Mouse (Mus musculus): ENCODE results near the gene Psen2. TPM values are rescaled to one million over a fixed set of nuclear protein-coding genes. Genes with fewer than 3 reads are reported as not detected.

Gene Psen2
- polyA plus RNA-seq, 1 experiment = 93.6 TPM

DNA sequence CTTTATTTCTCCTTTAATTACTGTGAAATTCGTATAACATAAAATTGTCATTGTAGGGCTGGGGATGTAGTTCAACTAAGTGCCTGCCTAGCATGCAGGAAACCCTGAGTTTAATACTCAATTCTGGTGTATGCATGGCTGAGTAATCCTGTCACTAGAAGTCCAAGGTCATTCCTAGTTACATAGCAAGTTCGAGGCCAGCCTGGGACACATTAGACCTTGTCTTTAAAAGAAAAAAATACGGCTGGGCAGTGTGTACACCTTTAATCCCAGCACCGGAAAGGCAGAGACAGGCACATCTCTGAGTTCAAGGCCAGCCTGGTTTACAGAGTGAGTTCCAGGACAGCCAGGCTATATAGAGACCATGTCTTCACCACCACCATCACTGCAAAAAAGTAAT lies 6.4 kb downstream of the Psen2 start:
- H3K27ac ChIP-seq (ENCODE audit: insufficient read depth, low read length) = no peak overlapping the region
- no peaks in the 10 kb centered on the region for H3K27me3 ChIP-seq (ENCODE audit: control insufficient read depth, insufficient read depth, low read length)
- H3K4me1 ChIP-seq (ENCODE audit: control insufficient read depth, insufficient read depth, insufficient read length) = peaks cover 18% of the 10 kb centered on the region; the same call in 1 of the 2 replicates
- TF ChIP-seq POLR2A (IDR thresholded peaks at IDR 0.05; ENCODE audit: low read depth, low read length) = no peak
- no peak for TF ChIP-seq CTCF (IDR thresholded peaks at IDR 0.05; ENCODE audit: extremely low read depth, insufficient read depth, insufficient read length, insufficient replicate concordance)
- H3K4me3 ChIP-seq (ENCODE audit: extremely low read depth, insufficient read depth, insufficient read length) = no peak overlapping the region
- WGBS = 52% methylated on average over 4 of the region's 4 CpGs
- H3K36me3 ChIP-seq (ENCODE audit: control insufficient read depth, insufficient read depth, low read length) = no peaks in the 10 kb centered on the region
- no peak for DNase-seq (ENCODE audit: low read depth in 1 of 2, low spot score in 2 of 2)

DNA sequence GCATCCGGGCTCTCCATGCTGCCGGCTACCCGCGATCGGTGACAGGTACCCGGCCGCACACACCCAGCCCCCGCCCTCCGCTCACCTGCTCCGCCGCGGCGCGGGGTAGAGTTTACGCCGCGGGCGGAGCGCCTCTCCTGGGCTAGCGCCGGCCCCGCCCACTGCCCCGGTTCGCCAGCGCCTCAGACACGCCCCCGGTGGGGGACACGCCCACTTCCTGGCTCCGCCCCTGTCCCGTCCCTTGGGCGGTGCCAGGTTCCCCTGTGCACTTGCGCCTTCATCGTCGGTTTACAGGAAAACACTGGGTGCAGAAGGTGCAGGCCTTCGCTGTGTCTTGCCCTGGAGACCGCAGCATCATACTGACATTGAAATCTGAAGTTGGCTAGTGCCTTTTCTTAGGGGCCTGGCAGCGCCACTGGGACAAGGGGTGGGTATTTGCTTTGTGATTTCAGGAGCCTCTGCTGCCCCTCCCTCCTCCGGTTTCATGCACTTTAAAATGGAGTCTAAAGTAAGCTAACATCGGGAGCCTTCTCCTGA lies 7.0 kb downstream of the Psen2 start:
- 1% methylated on average over 38 of the region's 39 CpGs for WGBS
- no peaks in the 10 kb centered on the region for H3K36me3 ChIP-seq (ENCODE audit: control insufficient read depth, insufficient read depth, low read length)
- peak overlapping the region; percentile 91 for H3K27ac ChIP-seq (ENCODE audit: insufficient read depth, low read length)
- no peaks in the 10 kb centered on the region for H3K27me3 ChIP-seq (ENCODE audit: control insufficient read depth, insufficient read depth, low read length)
- H3K4me3 ChIP-seq (ENCODE audit: extremely low read depth, insufficient read depth, insufficient read length) = peak overlapping the region; percentile 75
- peaks cover 24% of the 10 kb centered on the region; the same call in 1 of the 2 replicates for H3K4me1 ChIP-seq (ENCODE audit: control insufficient read depth, insufficient read depth, insufficient read length)
- TF ChIP-seq CTCF (IDR thresholded peaks at IDR 0.05; ENCODE audit: extremely low read depth, insufficient read depth, insufficient read length, insufficient replicate concordance) (no peak), POLR2A (IDR thresholded peaks at IDR 0.05; ENCODE audit: low read depth, low read length) (peak; percentile 78)
- peak; percentile 91 to 99 for DNase-seq (ENCODE audit: low read depth in 1 of 2, low spot score in 2 of 2)

DNA sequence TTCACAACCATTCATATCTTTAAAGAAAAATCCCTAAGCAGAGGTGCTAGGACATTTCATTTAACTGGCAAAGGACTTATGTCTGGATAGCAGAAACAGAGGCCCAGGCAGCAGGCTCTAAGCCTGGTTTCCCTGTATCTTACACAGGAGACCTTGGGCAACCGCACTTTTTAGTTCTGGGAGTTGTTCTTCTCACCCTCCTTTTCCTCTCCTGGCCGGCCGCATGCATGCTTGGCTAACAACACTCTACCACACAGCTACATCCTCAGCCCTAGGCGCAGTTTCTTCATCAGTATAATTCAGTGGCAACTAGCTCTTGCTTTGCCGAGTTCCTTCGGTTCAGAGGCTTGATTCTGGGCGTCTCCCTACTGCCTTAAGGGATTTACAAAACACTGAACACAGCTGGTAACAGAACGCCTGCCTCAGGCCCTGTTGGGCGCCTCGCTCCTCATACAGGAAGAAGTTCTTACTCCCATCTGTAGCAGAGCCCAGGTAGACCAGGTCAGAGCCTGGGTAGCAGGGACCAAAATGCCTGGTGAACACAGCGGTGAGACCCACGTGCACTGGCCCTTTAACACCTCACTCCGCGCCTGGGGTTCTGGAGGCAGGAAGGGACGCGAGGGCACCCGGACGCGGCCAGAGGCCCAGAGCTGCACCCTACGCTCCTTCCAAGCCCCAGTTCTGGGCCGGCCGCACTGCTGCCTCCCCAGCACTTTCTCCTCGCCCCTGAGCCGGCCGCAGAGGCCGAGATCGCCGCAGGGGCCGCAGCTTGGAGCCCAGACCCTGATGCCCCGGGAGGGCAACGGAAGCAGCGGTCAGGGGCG lies 7.7 kb downstream of the Psen2 start:
- Histone ChIP-seq H3K27ac (ENCODE audit: insufficient read depth, low read length) (peak overlapping the region; percentile 91), H3K36me3 (ENCODE audit: control insufficient read depth, insufficient read depth, low read length) (no peaks in the 10 kb centered on the region), H3K27me3 (ENCODE audit: control insufficient read depth, insufficient read depth, low read length) (no peaks in the 10 kb centered on the region), H3K4me1 (ENCODE audit: control insufficient read depth, insufficient read depth, insufficient read length) (peaks cover 28% of the 10 kb centered on the region; the same call in 1 of the 2 replicates), H3K4me3 (ENCODE audit: extremely low read depth, insufficient read depth, insufficient read length) (peak overlapping the region; percentile 75)
- DNase-seq (ENCODE audit: low read depth in 1 of 2, low spot score in 2 of 2) = no peak
- WGBS = 2% methylated on average over 33 of the region's 33 CpGs
- no peak for TF ChIP-seq CTCF (IDR thresholded peaks at IDR 0.05; ENCODE audit: extremely low read depth, insufficient read depth, insufficient read length, insufficient replicate concordance)

DNA sequence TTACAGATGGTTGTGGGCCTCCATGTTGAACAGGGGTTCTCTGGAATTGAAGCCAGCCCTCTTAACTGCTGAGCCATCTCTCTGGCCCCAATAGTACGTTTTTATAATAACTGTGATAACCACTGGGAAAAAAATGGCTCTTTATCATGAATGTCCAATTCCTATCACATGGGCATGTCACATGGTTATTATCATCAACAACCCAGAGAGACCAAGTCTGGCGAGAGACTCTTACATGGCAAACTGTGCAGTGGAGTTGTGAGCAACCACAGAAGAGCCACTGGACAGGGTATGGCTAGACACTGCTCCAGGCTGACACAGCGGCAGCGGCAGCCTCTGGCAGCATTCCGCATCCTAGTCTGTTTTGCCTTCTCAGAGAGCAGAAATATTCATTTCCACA lies 8.9 kb downstream of the Psen2 start:
- H3K4me1 ChIP-seq (ENCODE audit: control insufficient read depth, insufficient read depth, insufficient read length) = peaks cover 40% of the 10 kb centered on the region

DNA sequence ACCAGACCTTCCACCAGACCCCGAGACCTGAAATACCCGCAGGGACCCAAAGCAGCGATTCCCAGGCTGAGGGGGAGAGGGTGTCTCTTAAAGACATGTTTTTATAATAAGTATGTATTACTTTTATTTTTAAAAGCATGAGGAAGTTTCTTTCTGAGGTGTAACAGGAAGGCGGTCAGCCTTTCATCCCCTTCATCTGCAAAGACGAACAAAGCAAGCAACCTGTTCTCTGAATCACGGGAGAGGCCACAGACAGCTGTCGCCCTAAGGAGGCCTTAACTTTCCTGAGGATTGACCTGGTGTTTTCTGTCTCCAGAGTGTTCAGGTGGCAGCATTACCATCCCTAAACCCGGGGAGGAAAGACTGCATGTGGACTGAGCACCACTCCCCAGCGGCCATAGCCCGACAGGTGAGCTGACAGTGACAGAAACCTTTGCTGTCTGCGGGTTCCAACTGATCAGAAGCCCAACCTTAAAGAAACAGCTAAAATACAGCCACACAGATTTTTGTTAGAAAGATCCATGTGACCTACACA lies 10.5 kb downstream of the Psen2 start:
- H3K27me3 ChIP-seq (ENCODE audit: control insufficient read depth, insufficient read depth, low read length) = no peaks in the 10 kb centered on the region
- 66% methylated on average over 11 of the region's 11 CpGs for WGBS
- TF ChIP-seq POLR2A (IDR thresholded peaks at IDR 0.05; ENCODE audit: low read depth, low read length) (no peak), CTCF (IDR thresholded peaks at IDR 0.05; ENCODE audit: extremely low read depth, insufficient read depth, insufficient read length, insufficient replicate concordance) (no peak)
- H3K4me1 ChIP-seq (ENCODE audit: control insufficient read depth, insufficient read depth, insufficient read length) = peaks cover 44% of the 10 kb centered on the region
- H3K27ac ChIP-seq (ENCODE audit: insufficient read depth, low read length) = peak overlapping the region; percentile 75
- H3K4me3 ChIP-seq (ENCODE audit: extremely low read depth, insufficient read depth, insufficient read length) = no peak overlapping the region
- DNase-seq (ENCODE audit: low read depth in 1 of 2, low spot score in 2 of 2) = no peak
- H3K36me3 ChIP-seq (ENCODE audit: control insufficient read depth, insufficient read depth, low read length) = no peaks in the 10 kb centered on the region

More for the DNA sequence above, 8.9 kb downstream of the Psen2 start:
- no peaks in the 10 kb centered on the region for H3K36me3 ChIP-seq (ENCODE audit: control insufficient read depth, insufficient read depth, low read length)
- H3K27ac ChIP-seq (ENCODE audit: insufficient read depth, low read length) = no peak overlapping the region
- TF ChIP-seq POLR2A (IDR thresholded peaks at IDR 0.05; ENCODE audit: low read depth, low read length) (no peak), CTCF (IDR thresholded peaks at IDR 0.05; ENCODE audit: extremely low read depth, insufficient read depth, insufficient read length, insufficient replicate concordance) (no peak)
- no peaks in the 10 kb centered on the region for H3K27me3 ChIP-seq (ENCODE audit: control insufficient read depth, insufficient read depth, low read length)
- H3K4me3 ChIP-seq (ENCODE audit: extremely low read depth, insufficient read depth, insufficient read length) = no peak overlapping the region
- no peak for DNase-seq (ENCODE audit: low read depth in 1 of 2, low spot score in 2 of 2)
- 81% methylated on average over 5 of the region's 5 CpGs for WGBS

DNA sequence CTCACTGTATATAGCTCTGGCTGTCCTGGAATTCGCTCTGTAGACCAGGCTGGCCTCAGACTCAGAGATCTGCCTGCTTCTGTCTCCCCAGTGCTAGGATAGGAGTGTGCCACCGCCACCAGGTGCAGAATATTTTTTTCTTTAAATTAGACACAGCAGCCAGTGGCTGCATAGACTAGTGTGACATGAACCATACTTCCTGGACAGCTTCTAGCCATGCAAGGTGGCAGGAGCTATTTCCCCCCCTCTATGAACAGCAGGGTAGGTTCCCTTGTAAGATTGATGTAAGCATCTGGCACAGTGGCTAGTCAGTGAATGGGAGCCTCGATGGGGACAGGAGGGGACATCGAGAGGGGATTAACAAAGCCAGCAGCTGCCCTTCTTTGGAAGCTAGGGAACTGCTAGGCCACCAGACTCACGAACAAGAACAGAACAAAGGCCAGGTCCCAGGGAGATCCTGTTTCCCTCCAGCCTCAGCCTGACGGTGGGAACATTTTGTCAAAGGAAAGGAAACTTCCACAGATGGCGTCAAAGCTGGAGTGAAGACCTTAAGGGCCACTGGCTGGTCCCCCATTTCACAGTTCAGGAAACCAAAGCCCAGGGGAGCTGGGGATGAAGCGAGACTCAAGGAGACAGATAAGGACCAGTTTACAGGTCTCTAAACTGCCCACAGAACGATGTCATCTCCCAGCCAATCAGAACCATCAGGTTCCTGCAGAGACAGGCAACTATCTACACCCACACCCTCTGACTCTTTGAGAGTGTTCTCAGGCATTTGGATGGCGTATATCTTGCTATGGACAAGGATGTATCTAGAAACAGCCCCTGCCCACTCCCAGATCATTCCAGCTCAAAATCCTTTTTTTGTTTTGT lies 11.8 kb downstream of the Psen2 start:
- H3K27ac ChIP-seq (ENCODE audit: insufficient read depth, low read length) = peak overlapping the region; percentile 72
- no peak for TF ChIP-seq POLR2A (IDR thresholded peaks at IDR 0.05; ENCODE audit: low read depth, low read length)
- no peak for TF ChIP-seq CTCF (IDR thresholded peaks at IDR 0.05; ENCODE audit: extremely low read depth, insufficient read depth, insufficient read length, insufficient replicate concordance)
- H3K4me1 ChIP-seq (ENCODE audit: control insufficient read depth, insufficient read depth, insufficient read length) = peaks cover 44% of the 10 kb centered on the region
- no peaks in the 10 kb centered on the region for H3K36me3 ChIP-seq (ENCODE audit: control insufficient read depth, insufficient read depth, low read length)
- 45% methylated on average over 10 of the region's 10 CpGs for WGBS
- DNase-seq (ENCODE audit: low read depth in 1 of 2, low spot score in 2 of 2) = peak in 1 of 2 experiments; percentile 53
- no peak overlapping the region for H3K4me3 ChIP-seq (ENCODE audit: extremely low read depth, insufficient read depth, insufficient read length)
- H3K27me3 ChIP-seq (ENCODE audit: control insufficient read depth, insufficient read depth, low read length) = no peaks in the 10 kb centered on the region

Measured in spleen, adult 2 months (tissue).